Mouse (Mus musculus): ENCODE data around the gene Inava.

Gene Inava

DNA sequence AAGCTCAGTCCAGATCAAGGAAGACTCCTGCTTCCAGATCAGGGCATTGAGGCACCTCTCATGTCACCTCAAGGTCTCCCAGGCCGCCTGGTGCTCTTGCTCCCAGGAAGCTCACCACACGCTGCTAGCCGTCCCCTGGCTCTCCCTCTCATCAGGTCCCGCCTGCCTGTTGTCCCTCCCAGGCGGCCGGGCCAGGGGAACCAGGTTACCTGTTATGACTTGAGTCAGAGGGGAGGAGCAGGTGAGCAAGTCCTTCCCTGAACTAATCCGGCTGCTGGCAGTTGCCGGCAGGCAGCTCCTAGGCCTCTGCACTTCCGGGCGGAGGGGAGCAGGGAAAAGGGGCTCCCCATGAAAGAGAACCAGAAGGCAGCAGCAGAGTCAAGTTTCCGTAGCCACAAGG lies 3.9 kb downstream of the Inava start:
- no peak for DNase-seq

DNA sequence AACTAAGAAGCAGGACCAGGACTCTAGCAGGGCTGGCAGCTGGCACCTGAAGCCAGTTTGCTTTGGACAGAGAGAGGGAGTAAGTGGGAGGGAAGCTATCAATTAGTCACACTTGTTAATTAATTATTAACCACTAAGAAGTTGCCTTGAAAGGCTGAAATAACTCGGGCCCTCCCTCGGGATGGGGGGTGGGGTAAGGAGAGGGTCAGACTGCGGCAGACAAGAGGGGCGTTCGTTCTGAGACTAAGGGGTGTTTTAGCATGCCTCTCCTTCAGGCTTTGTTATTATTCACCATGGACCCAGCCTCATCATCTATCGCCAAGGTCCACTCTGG lies 5.1 kb downstream of the Inava start:
- no peak for DNase-seq

DNA sequence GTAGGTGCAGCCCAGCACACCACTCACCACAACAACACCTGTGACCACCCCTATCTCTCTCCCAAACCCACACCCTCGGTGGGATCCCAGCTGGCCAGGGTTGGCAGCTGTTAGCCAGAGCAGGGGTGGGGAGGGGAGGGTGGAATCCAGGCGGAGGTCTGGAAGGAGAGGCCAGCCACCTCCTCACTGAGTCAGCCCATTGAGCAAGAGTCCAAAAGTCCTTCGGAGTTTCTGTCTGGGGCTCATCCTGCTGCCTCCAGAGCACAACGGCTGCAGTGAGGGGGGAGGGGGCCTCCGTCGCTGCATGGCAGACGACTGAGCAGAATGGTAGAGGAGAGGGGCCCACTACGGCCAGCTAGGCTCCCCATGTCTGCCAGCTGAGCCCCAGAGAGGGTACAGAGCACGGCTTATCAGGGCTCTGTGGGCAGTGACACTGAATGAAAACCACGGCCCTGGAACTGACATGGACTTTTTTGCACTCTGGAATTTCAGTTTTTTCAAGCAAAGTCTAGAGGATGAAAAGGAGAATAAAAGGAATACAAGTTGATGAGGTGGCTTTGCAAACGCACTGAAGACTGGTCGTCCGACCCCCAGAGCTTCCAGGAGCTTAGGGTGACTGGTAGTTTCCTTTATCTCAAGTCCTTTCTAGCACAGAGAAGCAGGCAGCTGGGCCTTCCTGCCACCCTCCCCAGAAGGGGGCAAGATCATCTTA lies 5.6 kb downstream of the Inava start:
- no peak for DNase-seq

DNA sequence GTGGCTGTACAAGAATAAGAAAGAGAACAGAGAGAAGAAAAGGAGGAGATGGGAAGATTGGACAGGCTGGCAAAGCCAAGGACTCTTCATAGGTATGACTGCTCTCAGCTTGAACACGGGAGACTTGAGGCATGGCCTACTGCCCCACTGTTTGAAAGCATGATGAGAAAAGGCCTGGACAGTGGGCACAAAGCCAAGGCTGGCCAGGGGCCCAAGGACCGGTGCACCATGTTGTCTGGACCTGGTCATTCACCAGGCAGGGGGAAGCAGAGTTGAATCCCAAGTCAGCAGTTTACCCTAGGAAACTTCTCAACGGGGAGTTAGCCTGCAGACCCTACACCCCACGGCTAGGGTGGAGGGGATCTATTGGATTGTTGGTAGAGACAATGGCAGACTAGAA lies 6.2 kb downstream of the Inava start:
- DNase-seq = peak in 1 of 2 experiments; percentile 21

DNA sequence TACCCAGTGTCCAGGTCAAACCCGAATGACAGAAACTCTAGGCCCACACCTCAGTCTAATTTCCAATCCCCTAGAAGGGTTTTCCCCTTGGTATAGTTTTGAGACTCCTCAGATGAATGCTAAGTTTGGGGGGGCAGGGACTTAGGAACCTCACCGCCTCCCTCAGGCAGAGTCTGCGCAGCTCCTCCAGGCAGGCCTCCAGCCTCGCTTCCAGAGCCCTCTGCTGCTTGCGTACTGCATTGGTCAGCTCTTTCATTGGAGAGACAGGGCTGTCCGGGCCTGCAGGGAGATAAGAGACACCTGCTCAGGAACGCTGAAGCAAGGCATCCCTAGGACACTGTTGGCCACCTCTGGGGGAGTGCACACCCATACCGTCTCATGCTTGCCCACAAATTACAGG lies 7.4 kb downstream of the Inava start:
- DNase-seq = no peak

DNA sequence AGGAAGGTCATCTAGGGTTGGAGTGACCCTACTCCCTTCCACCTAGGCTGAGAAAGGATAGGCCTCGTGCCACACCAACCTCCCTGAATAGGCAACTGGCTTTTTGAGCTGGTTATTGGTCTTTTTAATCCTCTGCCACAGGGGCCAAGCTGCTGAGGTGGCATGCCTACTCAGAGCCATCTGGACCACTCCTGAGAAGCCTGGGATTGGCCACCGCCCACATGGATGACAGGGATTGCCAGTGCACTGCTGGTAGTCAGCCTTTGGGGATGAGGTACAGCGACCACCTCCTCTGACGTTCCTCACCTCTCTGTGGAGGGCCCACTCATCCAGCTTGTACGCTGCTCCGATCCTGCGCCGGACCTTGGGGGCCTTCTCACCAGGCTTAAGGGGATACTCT lies 8.2 kb downstream of the Inava start:
- DNase-seq = no peak

DNA sequence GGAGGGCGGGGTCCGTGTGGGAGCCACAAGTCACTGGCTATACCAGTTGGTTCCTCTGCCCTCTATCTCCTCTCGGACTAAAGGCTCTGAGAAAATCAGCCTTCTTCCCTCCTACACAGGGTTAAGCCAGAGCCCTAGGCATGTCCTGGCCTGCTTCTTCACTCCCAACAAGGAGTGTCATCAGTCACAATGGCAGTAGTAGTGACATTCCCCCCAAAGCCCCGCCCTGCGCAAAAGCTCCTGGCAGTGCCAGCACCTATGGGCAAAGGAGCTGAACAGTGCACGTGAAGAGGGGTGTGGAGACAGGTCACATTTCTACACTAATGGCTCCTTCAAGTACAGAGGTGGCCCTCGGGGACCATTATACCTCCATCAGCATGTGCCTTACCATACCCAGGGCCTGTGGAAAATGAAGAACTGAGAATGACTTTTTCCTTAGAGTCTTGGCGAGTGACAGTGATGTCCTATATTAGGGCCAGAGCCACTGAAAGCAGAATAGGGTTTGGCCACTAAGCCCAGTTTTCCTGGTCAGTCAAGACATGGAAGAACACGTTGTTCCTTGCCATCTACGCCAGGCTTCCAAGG lies 10.2 kb downstream of the Inava start:
- DNase-seq = no peak

DNA sequence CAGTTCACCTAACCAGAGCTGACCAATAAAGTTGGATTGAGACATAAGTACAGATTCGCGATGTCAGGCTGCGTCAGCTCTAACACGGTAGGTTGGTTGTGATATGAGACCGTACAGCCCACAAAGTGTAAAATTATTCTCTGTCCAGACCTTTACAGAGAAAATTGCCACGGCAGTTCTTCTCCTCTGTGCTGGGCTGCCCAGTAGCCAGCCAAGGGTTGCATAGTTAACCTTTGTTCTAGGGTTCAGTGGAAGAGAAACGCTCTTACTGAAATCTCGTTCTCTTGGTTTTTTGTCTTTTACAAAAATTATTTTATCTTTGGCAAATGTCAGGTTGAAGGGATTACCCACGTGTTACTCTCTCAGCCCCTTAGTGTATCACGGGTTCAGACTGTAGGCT lies 11.7 kb downstream of the Inava start:
- no peak for DNase-seq

DNA sequence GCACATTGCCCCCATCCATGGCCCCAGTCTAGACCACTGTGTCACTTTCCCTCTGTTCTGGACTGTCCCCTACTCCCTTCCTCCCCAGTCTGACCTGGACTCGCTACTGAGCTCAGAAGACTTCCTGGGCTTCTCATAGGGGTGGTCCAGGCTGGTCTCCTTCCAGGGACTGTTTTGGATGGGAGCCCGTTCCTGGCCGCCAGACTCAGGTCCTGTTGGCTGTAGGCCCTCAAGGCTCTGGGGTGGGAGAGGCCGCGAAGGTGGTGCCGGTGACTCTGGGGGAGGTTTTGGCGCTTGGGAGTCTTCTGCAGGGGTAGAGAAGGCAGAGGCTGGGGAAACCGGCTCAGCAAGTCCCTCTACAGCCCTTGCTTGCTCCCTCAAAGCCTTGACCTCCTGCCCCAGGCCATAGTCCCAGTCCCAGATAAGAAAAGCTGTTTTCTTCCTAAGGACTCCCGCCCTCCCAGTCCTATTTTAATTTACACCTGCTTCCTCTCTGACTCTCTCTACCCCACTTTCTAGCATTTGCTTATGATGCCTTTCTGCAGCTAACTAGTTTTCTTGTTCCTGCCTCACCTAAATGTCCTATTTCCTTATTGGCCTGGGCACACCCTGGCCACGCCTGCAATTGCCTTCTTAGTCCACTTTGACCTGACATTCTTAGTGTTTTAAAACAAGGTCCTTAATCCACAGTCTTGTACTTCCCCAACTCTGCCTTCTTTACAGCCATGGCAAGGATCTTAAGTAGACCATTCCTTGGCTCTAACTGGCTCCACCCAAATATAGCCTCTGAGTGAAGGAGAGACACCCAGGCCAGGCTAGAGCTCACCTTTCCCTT lies 13.8 kb downstream of the Inava start:
- no peak for DNase-seq

DNA sequence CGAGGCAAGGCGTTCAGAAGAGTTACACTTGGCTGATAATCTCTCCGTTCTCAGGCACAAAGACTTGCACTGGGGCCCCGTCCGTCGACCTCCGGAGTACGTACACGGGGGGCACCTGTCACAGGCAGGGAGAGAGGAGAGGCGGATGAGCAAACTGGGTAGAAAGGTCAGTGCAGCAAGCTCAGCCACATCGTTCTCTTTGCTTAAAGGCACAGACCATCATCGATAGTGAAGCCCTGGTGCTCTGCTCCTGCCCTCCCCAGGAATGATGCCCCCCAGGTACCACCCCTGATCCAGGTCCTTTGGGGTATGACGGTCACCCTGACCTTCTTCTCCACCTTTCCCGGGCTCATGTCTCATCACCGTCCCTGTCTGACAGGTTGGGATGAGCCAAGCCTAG lies 19.8 kb downstream of the Inava start:
- no peak for DNase-seq

DNA sequence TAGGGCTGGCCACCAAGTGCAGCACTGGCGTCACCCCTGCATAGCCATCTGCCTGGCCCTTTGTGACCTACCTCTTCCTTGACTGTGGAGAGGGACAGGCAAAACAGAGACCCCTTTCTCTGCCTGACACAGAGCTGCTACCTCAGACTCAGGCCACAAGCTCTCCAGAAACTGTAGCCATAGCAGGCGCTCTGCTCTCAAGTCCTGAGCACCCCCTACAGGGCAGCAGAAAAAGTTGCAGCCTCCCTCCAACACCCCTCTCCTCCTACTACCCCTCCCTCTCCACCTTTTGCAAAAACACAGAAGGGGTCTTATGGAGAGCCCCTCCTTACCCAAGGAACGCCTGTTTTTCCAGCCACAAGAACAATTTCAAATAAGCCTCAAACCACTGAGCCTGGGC lies 21.3 kb downstream of the Inava start, which contains the start of gene Mroh3:
Gene Mroh3 (minus strand): TSS at position 26 of the 400 bp plus-strand sequence.
- no peak for DNase-seq

DNA sequence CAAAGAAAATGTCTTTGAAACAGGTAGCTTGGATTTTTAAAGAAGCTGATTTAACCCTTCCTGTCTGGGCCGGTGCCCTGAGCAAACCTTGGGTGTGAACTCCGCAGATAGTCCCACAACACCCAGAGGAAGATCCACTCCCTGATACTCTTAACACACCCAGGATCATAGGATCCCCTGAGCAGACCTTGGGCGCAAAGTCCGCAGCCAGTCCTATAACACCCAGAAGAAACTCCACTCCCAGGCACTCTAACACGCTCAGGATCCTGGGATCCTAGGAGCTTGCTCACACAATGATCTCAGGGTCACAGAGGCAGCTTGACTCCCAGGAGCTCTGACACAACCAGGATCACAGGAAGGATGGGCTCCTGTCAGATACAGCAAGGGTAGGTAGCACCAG lies 44.0 kb downstream of the Inava start:
- no peak for DNase-seq

DNA sequence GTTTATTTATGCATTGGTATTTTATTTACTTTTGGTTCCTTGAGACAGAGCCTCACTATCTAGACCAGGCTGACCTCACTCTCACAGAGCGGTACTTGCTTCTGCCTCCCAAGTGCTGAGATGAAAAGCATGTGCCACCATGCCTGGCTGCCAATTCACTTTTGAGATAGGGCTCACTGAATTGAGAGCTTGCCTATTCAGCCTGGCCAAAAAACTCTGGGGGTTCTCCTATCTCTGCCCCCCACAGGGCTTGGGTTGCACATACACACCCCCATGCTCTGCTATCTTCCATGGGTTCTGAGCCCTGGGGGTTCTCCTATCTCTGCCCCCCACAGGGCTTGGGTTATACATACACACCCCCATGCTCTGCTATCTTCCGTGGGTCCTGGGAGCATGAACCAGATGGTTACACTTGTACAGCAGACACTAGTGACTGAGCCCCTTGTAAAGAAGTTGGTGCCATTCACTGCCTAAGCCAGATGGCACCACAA lies 54.5 kb downstream of the Inava start:
- no peak for DNase-seq

DNA sequence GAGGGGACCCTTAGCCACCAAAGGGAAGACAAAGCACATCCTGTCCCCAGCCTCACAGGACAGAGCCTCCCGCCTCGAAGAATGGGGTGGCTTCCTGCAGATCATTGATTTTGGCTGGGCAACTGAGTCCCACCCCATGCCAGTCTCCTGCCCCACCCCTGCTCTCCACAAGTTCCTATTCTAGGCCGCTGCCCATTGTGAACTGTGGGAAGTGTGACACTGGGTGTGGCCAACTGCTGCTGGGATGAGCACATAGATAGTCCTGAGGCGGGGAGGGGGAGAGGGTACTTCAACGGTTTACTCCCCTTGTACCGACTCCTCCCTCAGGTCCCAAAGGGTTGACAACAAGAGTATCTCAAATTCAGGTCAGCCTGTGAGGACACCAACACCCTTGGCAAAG lies 55.3 kb downstream of the Inava start:
- no peak for DNase-seq

DNA sequence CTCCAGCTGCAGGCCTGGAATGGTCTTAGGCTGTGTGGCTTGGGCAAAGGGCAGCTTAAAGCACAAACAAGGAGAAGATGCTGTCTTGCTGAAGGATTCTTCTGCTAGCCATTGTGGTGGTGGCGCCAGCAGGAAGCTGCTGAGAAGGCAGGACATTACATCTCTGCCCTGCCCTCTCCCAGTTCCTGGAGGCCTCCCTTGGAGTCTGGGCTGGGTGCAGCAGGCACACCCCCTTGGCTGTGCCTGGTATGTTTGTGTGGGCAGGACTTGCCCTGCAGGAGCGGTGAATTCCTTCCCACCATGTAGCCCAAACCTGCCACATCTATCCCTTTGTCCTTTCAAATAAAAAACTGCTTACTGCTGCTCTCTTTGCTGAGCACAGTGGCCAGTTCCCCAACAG lies 57.0 kb downstream of the Inava start:
- DNase-seq = no peak

DNA sequence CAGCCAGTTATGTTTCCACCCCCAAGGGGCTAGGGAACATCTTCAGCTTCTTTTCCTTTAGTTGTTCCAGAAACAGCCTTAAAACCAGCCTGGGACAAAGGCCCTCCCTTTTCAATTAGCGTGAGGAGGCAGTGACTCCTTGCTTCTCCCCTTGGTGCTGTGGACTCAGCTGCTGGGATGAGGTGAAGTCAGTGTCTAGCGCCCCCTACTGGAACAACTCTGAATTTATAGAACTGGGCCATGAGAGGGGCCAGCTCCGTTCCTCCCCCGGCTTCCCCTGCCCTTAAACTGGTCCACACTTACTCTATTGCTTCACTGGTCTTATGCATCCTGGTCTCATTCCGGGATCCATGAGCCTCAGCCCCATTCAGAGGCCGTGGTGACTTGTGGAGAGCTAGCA lies 58.9 kb downstream of the Inava start:
- DNase-seq = peak; percentile 35 to 37

DNA sequence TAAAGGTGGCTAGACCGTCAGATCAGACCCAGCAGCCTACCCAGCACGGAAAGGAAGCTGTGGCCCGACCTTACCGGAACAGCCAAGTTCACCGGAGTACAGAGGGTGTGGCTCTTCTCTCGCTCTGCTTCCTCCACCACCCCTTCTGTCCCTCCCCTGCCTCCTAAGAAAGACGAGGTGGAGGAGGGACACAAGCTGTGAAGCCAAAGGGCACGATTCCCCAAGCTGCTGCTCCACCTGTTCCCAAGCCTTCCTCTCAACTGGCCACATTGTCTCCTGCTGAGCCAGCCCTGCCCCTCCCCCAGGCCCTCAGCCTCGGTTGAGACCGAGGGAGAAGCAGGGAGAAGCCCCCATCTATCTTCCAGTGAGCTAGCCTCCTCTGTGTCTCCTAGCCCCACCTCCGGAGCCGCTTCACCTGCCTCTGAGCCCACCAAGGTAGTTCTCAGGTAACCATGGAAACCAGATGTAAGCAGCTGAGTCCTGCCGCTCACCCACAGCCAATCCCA lies 59.9 kb downstream of the Inava start:
- no peak for DNase-seq

DNA sequence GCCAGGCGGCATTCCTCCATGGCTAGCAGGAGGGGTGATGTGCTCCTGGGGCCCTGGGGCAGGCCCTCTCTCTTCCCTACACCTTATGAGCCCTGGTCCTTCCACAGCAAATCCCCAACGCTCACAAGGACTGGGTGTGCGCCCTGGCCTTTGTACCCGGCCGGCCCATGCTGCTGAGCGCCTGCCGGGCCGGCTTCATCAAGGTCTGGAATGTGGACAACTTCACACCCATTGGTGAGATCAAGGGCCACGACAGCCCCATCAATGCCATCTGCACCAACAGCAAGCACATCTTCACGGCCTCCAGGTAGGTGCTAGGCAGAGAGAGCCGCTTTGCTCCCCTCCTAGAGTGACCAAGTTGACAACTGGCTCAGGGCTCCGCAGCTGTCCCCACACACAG lies 61.4 kb downstream of the Inava start:
- DNase-seq = no peak

DNA sequence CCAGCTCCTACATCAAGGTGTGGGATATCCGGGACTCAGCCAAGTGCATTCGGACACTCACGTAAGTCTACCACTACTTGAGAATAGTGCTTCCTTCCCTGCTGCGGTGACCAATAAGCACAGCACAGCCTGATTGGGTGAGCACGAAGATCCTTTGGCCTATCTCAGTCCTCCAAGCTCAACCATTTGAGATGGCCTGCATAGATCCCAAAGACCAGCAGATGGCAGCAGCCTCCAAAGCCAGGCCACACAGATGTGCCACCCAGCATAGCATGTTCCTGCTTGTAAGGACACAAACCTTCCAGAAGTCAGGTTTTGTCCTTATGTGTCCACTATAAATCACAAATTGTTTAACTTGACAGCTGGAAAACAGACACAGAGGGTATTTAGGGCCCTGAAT lies 64.0 kb downstream of the Inava start:
- DNase-seq = peak; percentile 76 to 77

DNA sequence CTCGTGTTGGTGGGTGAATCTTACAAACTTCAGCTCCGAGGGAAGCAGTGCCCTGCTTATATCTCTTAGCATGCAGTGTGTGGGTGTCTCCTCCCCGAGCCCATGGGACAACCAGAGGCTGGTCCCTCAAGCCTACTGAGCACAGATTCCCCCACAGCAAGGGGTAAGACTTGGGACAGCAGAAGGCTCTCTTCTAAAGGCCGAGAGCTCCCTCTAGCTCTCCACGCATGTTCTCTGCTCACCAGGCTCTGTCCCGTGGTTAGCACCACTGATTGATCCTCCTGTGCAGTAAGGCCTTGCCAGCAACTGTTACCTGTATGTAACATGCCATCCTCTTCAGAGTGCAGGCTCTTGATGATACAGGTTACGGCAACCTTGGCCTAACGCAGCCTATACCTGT lies 66.4 kb downstream of the Inava start:
- DNase-seq = peak in 1 of 2 experiments; percentile 23

DNA sequence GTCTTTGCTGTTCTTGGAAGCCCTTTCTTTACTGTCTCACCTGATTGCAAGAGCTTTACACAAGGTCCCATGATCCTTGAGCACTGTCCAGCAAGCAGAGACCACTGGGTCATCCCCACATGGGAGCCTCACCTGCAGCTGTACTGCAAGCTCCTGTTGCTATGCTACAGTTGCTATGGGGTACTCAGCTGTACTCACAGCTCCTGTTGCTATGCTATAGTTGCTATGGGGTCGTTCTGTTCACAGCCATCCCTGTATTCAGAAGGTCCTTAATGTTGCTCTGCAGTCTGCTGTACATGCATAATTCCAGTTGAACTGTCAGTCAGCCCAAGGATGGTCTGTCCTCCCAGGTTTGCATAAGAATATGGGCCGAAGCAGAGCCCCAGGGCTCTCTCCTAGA lies 68.6 kb downstream of the Inava start:
- no peak for DNase-seq
